Mouse (Mus musculus) ES-Bruce4 (cell line): ENCODE data around the gene Iqsec3.

Experiments used
- CTCF ChIP-seq: IDR thresholded peaks from one replicate; pipeline ENCODE4 v1.8.1; 2011; ENCODE audit warnings: low read depth, low read length
- EP300 ChIP-seq: IDR thresholded peaks from 2 replicates; pipeline ENCODE4 v1.6.1; 2011; ENCODE audit warnings: low read depth, low read length; ENCODE audit not compliant: insufficient read depth
- POLR2A ChIP-seq: IDR thresholded peaks from one replicate; pipeline ENCODE4 v1.8.1; 2011; ENCODE audit warnings: low read length; ENCODE audit not compliant: insufficient read depth

- TF ChIP-seq EP300 (no peak), POLR2A (no peak), CTCF (no peak)
Observed at GRCm38 (mm10) chr6:121325740-121326139, 147.7 kb downstream of the Iqsec3 start.
